Mouse (Mus musculus): ENCODE measurements around the gene Kif6. TPM values are rescaled to one million over a fixed set of nuclear protein-coding genes. Genes with fewer than 3 reads are reported as not detected.

Kif6 gene
- polyA plus RNA-seq, 1 experiment from 2014 or later: 2.6 TPM

GRCm38 (mm10) chr17:49750889-49751324 lies 136.0 kb downstream of the Kif6 start:
- Histone ChIP-seq H3K9me3 (peaks cover 4% of the 10 kb centered on the region; the same call in 1 of the 2 replicates), H3K27me3 (ENCODE audit: insufficient read depth, poor library complexity, severe bottlenecking) (no peaks in the 10 kb centered on the region), H3K4me1 (replicated peaks) (no peaks in the 10 kb centered on the region), H3K36me3 (no peaks in the 10 kb centered on the region), H3K4me3 (no peak overlapping the region), H3K27ac (no peak overlapping the region)
- WGBS: 71% methylated on average over 6 of the region's 6 CpGs
- DNase-seq (ENCODE audit: low spot score): no peak

- no peaks in the 10 kb centered on the region for H3K4me1 ChIP-seq (replicated peaks)
- H3K36me3 ChIP-seq: no peaks in the 10 kb centered on the region
- no peaks in the 10 kb centered on the region for H3K9me3 ChIP-seq
- H3K4me3 ChIP-seq: no peak overlapping the region
- 94% methylated on average over 7 of the region's 7 CpGs for WGBS
- H3K27me3 ChIP-seq (ENCODE audit: insufficient read depth, poor library complexity, severe bottlenecking): no peaks in the 10 kb centered on the region
- H3K27ac ChIP-seq: no peak overlapping the region
- DNase-seq (ENCODE audit: low spot score): no peak
Observed at GRCm38 (mm10) chr17:49753874-49754273, 138.9 kb downstream of the Kif6 start.

DNA sequence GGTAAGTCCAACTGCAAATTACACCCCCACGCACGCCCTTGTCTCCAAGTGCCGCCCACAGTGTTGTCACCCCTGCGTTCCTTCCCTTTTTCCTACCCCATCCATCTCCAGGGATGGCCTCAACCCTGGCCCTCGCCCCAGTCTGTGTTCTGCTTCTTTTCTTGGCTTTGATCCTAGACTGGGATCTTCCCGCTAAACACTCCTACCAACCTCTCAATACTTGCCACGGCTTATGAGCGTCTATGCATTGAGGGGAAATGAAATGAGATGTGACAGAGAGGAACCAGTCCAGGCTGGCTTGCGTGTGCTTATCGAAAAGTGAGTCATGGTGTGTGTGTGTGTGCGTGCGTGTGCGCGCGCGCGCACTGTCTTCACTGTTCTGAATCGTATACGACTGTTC lies 141.9 kb downstream of the Kif6 start:
- H3K4me1 ChIP-seq (replicated peaks): no peaks in the 10 kb centered on the region
- H3K36me3 ChIP-seq: no peaks in the 10 kb centered on the region
- no peak overlapping the region for H3K4me3 ChIP-seq
- no peaks in the 10 kb centered on the region for H3K9me3 ChIP-seq
- H3K27ac ChIP-seq: no peak overlapping the region
- 94% methylated on average over 19 of the region's 19 CpGs for WGBS
- DNase-seq (ENCODE audit: low spot score): no peak
- H3K27me3 ChIP-seq (ENCODE audit: insufficient read depth, poor library complexity, severe bottlenecking): no peaks in the 10 kb centered on the region

DNA sequence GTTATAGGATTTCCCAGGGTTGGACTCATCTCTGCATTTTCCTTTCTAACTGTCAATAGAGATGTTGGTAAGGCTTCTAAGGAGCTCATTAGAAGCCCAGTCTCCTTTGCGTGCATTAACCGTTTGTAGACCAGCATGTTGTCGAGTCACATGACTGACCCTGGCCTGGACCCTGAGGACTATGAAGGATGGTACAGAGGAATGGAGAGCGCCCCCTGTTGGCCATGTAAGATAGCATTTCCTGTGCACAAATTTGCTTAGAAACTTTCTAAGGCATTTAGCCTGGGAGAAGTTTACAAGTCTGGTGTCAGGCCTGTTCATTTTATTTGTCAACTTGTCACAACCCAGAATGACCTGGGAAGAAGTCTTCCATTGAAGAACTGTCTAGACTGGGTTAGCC lies 144.1 kb downstream of the Kif6 start:
- H3K9me3 ChIP-seq: no peaks in the 10 kb centered on the region
- H3K27ac ChIP-seq: no peak overlapping the region
- H3K36me3 ChIP-seq: no peaks in the 10 kb centered on the region
- H3K4me1 ChIP-seq (replicated peaks): no peaks in the 10 kb centered on the region
- 75% methylated on average over 4 of the region's 4 CpGs for WGBS
- H3K4me3 ChIP-seq: no peak overlapping the region
- no peaks in the 10 kb centered on the region for H3K27me3 ChIP-seq (ENCODE audit: insufficient read depth, poor library complexity, severe bottlenecking)
- no peak for DNase-seq (ENCODE audit: low spot score)

- Histone ChIP-seq H3K9me3 (no peaks in the 10 kb centered on the region), H3K4me1 (replicated peaks) (no peaks in the 10 kb centered on the region), H3K27ac (no peak overlapping the region), H3K27me3 (ENCODE audit: insufficient read depth, poor library complexity, severe bottlenecking) (no peaks in the 10 kb centered on the region), H3K4me3 (no peak overlapping the region), H3K36me3 (no peaks in the 10 kb centered on the region)
- 82% methylated on average over 11 of the region's 11 CpGs for WGBS
- DNase-seq (ENCODE audit: low spot score): no peak
Observed at GRCm38 (mm10) chr17:49761260-49761659, 146.3 kb downstream of the Kif6 start.

DNA sequence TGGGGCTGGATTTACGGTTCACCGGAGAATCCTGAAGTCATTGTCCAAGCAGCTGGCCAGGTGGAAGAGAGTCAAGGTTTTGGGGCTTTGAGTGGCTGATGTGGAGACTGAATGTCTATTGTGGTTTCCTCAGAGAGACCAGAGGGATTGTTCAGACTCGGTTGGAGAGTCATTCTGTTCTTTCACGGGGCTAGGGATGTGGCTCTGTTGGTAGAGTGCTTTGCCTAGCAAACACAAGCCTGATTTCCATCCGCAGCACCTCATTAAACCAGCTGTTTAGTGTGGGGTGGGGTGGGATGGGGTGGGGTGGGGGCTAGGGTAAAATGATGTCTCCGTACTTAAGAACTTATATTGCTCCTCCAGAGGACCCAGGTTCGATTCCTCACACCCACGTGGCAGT lies 146.9 kb downstream of the Kif6 start:
- WGBS: 77% methylated on average over 8 of the region's 8 CpGs
- Histone ChIP-seq H3K4me1 (replicated peaks) (no peaks in the 10 kb centered on the region), H3K4me3 (no peak overlapping the region), H3K27me3 (ENCODE audit: insufficient read depth, poor library complexity, severe bottlenecking) (no peaks in the 10 kb centered on the region), H3K36me3 (no peaks in the 10 kb centered on the region), H3K27ac (no peak overlapping the region), H3K9me3 (no peaks in the 10 kb centered on the region)
- no peak for DNase-seq (ENCODE audit: low spot score)

- Histone ChIP-seq H3K4me3 (no peak overlapping the region), H3K27ac (no peak overlapping the region), H3K4me1 (replicated peaks) (no peaks in the 10 kb centered on the region; the same call in 1 of the 2 replicates), H3K36me3 (no peaks in the 10 kb centered on the region), H3K27me3 (ENCODE audit: insufficient read depth, poor library complexity, severe bottlenecking) (no peaks in the 10 kb centered on the region), H3K9me3 (no peaks in the 10 kb centered on the region)
- 81% methylated on average over 6 of the region's 6 CpGs for WGBS
- DNase-seq (ENCODE audit: low spot score): no peak
Observed at GRCm38 (mm10) chr17:49764963-49765362, 150.0 kb downstream of the Kif6 start.

- 38% methylated on average over 10 of the region's 10 CpGs for WGBS
- H3K27ac ChIP-seq: no peak overlapping the region
- no peak overlapping the region for H3K4me3 ChIP-seq
- H3K36me3 ChIP-seq: no peaks in the 10 kb centered on the region
- no peak for DNase-seq (ENCODE audit: low spot score)
- no peaks in the 10 kb centered on the region; the same call in 1 of the 2 replicates for H3K4me1 ChIP-seq (replicated peaks)
- H3K9me3 ChIP-seq: no peaks in the 10 kb centered on the region
- H3K27me3 ChIP-seq (ENCODE audit: insufficient read depth, poor library complexity, severe bottlenecking): no peaks in the 10 kb centered on the region
Observed at GRCm38 (mm10) chr17:49767717-49768370, 152.9 kb downstream of the Kif6 start.

- Histone ChIP-seq H3K4me1 (replicated peaks) (no peaks in the 10 kb centered on the region; the same call in 1 of the 2 replicates), H3K9me3 (no peaks in the 10 kb centered on the region), H3K36me3 (no peaks in the 10 kb centered on the region), H3K27ac (no peak overlapping the region), H3K27me3 (ENCODE audit: insufficient read depth, poor library complexity, severe bottlenecking) (no peaks in the 10 kb centered on the region), H3K4me3 (no peak overlapping the region)
- WGBS: 79% methylated on average over 10 of the region's 10 CpGs
- no peak for DNase-seq (ENCODE audit: low spot score)
Observed at GRCm38 (mm10) chr17:49771703-49772315, 156.9 kb downstream of the Kif6 start.

DNA sequence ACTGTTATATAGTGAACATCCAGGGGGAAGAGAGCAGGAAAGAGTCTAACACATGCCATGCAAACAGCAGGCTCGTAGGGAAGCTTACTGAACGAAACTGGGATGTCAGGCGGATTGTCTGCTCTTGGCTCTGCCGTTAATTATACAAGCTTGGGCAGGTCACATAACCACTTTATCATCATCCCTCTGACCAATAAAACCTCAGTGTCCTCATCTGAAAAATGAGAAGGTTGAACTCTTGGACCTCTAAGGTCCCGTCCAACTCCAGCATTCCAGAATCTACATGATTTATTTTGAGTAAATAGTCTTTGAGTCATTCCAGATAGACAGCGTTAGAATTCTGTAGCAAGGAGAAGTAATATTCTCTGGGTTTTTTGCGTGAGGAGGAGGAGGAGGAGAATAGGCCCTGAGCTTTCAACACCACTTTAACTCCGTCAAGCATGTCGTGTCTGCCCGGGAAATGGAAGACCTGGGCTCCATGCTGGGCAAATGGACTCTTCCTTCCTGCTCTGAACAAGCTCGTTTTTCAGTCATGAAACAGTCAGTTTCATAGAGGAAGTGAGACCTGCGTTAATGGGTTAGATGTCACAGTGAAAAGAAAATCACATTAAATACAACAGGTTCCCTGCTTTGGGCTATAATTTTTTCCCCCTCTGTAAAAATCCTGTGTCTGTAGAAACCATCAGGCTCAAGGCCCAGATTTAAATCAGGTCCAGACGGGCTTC lies 162.3 kb downstream of the Kif6 start:
- Histone ChIP-seq H3K4me3 (no peak overlapping the region), H3K27ac (no peak overlapping the region), H3K36me3 (no peaks in the 10 kb centered on the region), H3K9me3 (no peaks in the 10 kb centered on the region), H3K27me3 (ENCODE audit: insufficient read depth, poor library complexity, severe bottlenecking) (no peaks in the 10 kb centered on the region), H3K4me1 (replicated peaks) (no peaks in the 10 kb centered on the region)
- DNase-seq (ENCODE audit: low spot score): no peak
- WGBS: 80% methylated on average over 13 of the region's 13 CpGs

DNA sequence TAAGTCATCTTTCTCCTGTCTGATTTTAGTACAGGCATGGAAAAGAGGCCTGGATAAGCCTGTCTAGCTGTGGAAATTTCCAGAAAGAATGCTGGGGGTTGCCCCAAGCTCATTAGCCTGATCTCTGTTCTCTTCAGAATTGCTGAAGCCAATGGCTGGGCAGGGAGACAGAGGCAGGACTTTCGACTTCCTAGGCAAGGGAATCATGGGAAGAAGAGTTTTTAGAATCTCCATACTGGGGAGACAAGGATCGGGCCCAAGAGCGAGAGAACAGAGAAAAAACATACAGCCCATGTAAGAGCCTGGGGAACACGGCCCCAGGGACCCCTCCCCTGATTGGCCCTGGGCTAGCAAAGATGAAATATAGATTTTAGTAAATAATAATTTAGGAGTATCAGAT lies 164.1 kb downstream of the Kif6 start:
- DNase-seq (ENCODE audit: low spot score): no peak
- no peaks in the 10 kb centered on the region for H3K27me3 ChIP-seq (ENCODE audit: insufficient read depth, poor library complexity, severe bottlenecking)
- no peaks in the 10 kb centered on the region for H3K4me1 ChIP-seq (replicated peaks)
- H3K27ac ChIP-seq: no peak overlapping the region
- no peak overlapping the region for H3K4me3 ChIP-seq
- H3K9me3 ChIP-seq: no peaks in the 10 kb centered on the region
- H3K36me3 ChIP-seq: no peaks in the 10 kb centered on the region
- WGBS: 89% methylated on average over 4 of the region's 4 CpGs

DNA sequence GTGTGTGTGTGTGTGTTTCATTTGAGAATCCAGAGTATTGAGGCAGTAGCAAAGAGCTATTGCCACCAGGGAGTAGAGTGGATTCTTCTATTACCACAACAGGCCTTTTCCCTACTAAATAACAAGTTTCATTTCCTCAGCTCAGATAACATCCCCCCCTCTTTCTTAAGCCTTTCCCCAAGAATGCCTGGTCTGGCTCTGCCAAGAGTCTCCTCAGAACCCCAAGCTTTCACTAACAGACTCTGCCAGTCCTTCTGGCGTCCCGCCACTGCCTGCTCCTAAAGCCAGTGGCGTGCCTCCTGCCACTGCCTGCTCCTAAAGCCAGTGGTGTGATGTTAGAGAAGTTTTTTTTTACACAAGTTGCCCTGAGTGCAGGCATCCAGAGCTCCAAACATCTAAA lies 164.6 kb downstream of the Kif6 start:
- Histone ChIP-seq H3K4me1 (replicated peaks) (no peaks in the 10 kb centered on the region), H3K27ac (no peak overlapping the region), H3K36me3 (no peaks in the 10 kb centered on the region), H3K27me3 (ENCODE audit: insufficient read depth, poor library complexity, severe bottlenecking) (no peaks in the 10 kb centered on the region), H3K9me3 (no peaks in the 10 kb centered on the region), H3K4me3 (no peak overlapping the region)
- DNase-seq (ENCODE audit: low spot score): no peak
- 82% methylated on average over 3 of the region's 3 CpGs for WGBS

DNA sequence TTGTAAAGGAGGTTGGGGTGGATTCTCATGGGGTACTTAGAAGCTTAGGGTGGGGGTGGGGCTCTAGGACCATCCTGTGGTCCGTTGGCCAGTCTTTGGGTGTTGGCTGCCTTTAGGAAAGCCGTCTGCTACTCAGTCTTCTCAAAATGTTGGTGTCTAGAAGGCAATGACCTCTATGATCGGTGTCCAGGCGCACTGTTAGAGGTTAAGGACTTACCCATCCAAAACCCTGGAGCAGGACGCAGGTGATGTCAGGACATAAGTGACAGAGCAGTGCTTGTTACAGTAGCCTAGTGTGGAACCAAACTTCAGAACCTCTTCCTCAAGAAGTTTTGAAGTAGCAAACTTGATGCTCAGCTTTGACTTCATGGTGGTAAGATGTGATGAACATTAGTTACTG lies 170.9 kb downstream of the Kif6 start:
- H3K9me3 ChIP-seq: no peaks in the 10 kb centered on the region
- peaks cover 20% of the 10 kb centered on the region for H3K4me1 ChIP-seq (replicated peaks)
- H3K36me3 ChIP-seq: no peaks in the 10 kb centered on the region
- no peak overlapping the region for H3K4me3 ChIP-seq
- no peaks in the 10 kb centered on the region for H3K27me3 ChIP-seq (ENCODE audit: insufficient read depth, poor library complexity, severe bottlenecking)
- WGBS: 92% methylated on average over 5 of the region's 5 CpGs
- DNase-seq (ENCODE audit: low spot score): no peak
- H3K27ac ChIP-seq: no peak overlapping the region
